Mouse (Mus musculus): ENCODE data around the gene Mmp19. TPM values are rescaled to one million over a fixed set of nuclear protein-coding genes. Genes with fewer than 3 reads are reported as not detected.
"Not testable (repeated sequence)": the region's sequence is repeated elsewhere in the genome, so short reads cannot be mapped to it uniquely, and the experiment has no call there.

Mmp19 gene
- polyA plus RNA-seq, 1 experiment from 2014 or later = 13.5 TPM

- ATAC-seq = no peak
- TF ChIP-seq EP300 (IDR thresholded peaks at IDR 0.05; ENCODE audit: low read depth) = no peak
- no peak for TF ChIP-seq CTCF (IDR thresholded peaks at IDR 0.05; ENCODE audit: low read depth)
- Histone ChIP-seq H3K4me3 (ENCODE audit: low read depth, low read length) (peak overlapping the region; percentile 95), H3K4me1 (ENCODE audit: insufficient read depth) (peaks cover 31% of the 10 kb centered on the region), H3K27ac (ENCODE audit: low read depth) (no peak overlapping the region), H3K4me2 (ENCODE audit: low read depth, low read length) (peak overlapping the region; percentile 100), H3K36me3 (replicated peaks; ENCODE audit: insufficient read depth, low read length) (peaks cover 11% of the 10 kb centered on the region), H3K27me3 (ENCODE audit: insufficient read depth, low read length) (no peaks in the 10 kb centered on the region), H3K9me3 (ENCODE audit: low read length) (no peaks in the 10 kb centered on the region), H3K9ac (replicated peaks) (no peak overlapping the region; the same call in 1 of the 2 replicates)
- DNase-seq = no peak
- WGBS (ENCODE audit: insufficient replicate concordance) = 84% methylated on average over 8 of the region's 8 CpGs
These were observed 16.3 kb downstream of the Mmp19 start for GRCm38 (mm10) chr10:128807018-128807417.

GRCm38 (mm10) chr10:128817033-128817432 lies 26.3 kb downstream of the Mmp19 start, which contains the start of gene Sarnp:
Sarnp (plus strand) TSS chr10:128817333.
- no peak for TF ChIP-seq EP300 (IDR thresholded peaks at IDR 0.05; ENCODE audit: low read depth)
- TF ChIP-seq CTCF (IDR thresholded peaks at IDR 0.05; ENCODE audit: low read depth) = no peak
- Histone ChIP-seq H3K9me3 (ENCODE audit: low read length) (no peaks in the 10 kb centered on the region), H3K4me1 (ENCODE audit: insufficient read depth) (peaks cover 14% of the 10 kb centered on the region), H3K27ac (ENCODE audit: low read depth) (no peak within 1 kb of the TSS), H3K27me3 (ENCODE audit: insufficient read depth, low read length) (no peaks in the 10 kb centered on the region), H3K36me3 (replicated peaks; ENCODE audit: insufficient read depth, low read length) (peaks cover 50% of the 10 kb centered on the region), H3K9ac (replicated peaks) (no peak within 1 kb of the TSS), H3K4me2 (ENCODE audit: low read depth, low read length) (no peak within 1 kb of the TSS), H3K4me3 (ENCODE audit: low read depth, low read length) (no peak within 1 kb of the TSS)
- no peak for ATAC-seq
- WGBS (ENCODE audit: insufficient replicate concordance) = 84% methylated on average over 13 of the region's 13 CpGs
- no peak for DNase-seq

- WGBS (ENCODE audit: insufficient replicate concordance) = 73% methylated on average over 4 of the region's 4 CpGs
- Histone ChIP-seq H3K4me2 (ENCODE audit: low read depth, low read length) (peak overlapping the region; percentile 78), H3K27ac (ENCODE audit: low read depth) (no peak overlapping the region), H3K27me3 (ENCODE audit: insufficient read depth, low read length) (no peaks in the 10 kb centered on the region), H3K9me3 (ENCODE audit: low read length) (no peaks in the 10 kb centered on the region), H3K36me3 (replicated peaks; ENCODE audit: insufficient read depth, low read length) (peaks cover 35% of the 10 kb centered on the region), H3K4me3 (ENCODE audit: low read depth, low read length) (peak overlapping the region; percentile 87; the same call in 1 of the 2 replicates), H3K9ac (replicated peaks) (no peak overlapping the region), H3K4me1 (ENCODE audit: insufficient read depth) (peaks cover 26% of the 10 kb centered on the region)
- ATAC-seq = no peak
- no peak for DNase-seq
- no peak for TF ChIP-seq CTCF (IDR thresholded peaks at IDR 0.05; ENCODE audit: low read depth)
- no peak for TF ChIP-seq EP300 (IDR thresholded peaks at IDR 0.05; ENCODE audit: low read depth)
These were observed 29.5 kb downstream of the Mmp19 start for GRCm38 (mm10) chr10:128820217-128820616.

- ATAC-seq = peak; percentile 99
- peaks cover 23% of the 10 kb centered on the region for H3K36me3 ChIP-seq (replicated peaks; ENCODE audit: insufficient read depth, low read length)
These were observed 30.8 kb downstream of the Mmp19 start, which contains the start of gene Ormdl2 for GRCm38 (mm10) chr10:128821358-128822056. Ormdl2 (minus strand) TSS chr10:128821645.

GRCm38 (mm10) chr10:128822135-128822534 lies 31.4 kb downstream of the Mmp19 start:
- Histone ChIP-seq H3K9ac (replicated peaks) (peak overlapping the region; percentile 85), H3K4me2 (ENCODE audit: low read depth, low read length) (peak overlapping the region; percentile 83), H3K4me1 (ENCODE audit: insufficient read depth) (peaks cover 26% of the 10 kb centered on the region), H3K4me3 (ENCODE audit: low read depth, low read length) (peak overlapping the region; percentile 87), H3K36me3 (replicated peaks; ENCODE audit: insufficient read depth, low read length) (peaks cover 17% of the 10 kb centered on the region), H3K9me3 (ENCODE audit: low read length) (no peaks in the 10 kb centered on the region), H3K27me3 (ENCODE audit: insufficient read depth, low read length) (no peaks in the 10 kb centered on the region), H3K27ac (ENCODE audit: low read depth) (peak overlapping the region; percentile 72)
- WGBS (ENCODE audit: insufficient replicate concordance) = 3% methylated on average over 13 of the region's 13 CpGs
- no peak for TF ChIP-seq EP300 (IDR thresholded peaks at IDR 0.05; ENCODE audit: low read depth)
- DNase-seq (no peak), ATAC-seq (no peak)

More at GRCm38 (mm10) chr10:128821358-128822056, 30.8 kb downstream of the Mmp19 start, which contains the start of gene Ormdl2:
- Histone ChIP-seq H3K9ac (replicated peaks) (peak within 1 kb of the TSS; percentile 85), H3K27ac (ENCODE audit: low read depth) (peak within 1 kb of the TSS; percentile 72), H3K4me2 (ENCODE audit: low read depth, low read length) (peak within 1 kb of the TSS; percentile 83), H3K4me1 (ENCODE audit: insufficient read depth) (peaks cover 26% of the 10 kb centered on the region), H3K9me3 (ENCODE audit: low read length) (no peaks in the 10 kb centered on the region), H3K27me3 (ENCODE audit: insufficient read depth, low read length) (no peaks in the 10 kb centered on the region), H3K4me3 (ENCODE audit: low read depth, low read length) (peak within 1 kb of the TSS; percentile 87)
- TF ChIP-seq EP300 (IDR thresholded peaks at IDR 0.05; ENCODE audit: low read depth) = peak; percentile 82
- TF ChIP-seq CTCF (IDR thresholded peaks at IDR 0.05; ENCODE audit: low read depth) = peak; percentile 35
- DNase-seq = peak; percentile 99
- WGBS (ENCODE audit: insufficient replicate concordance) = under 1% methylated on average over 46 of the region's 46 CpGs

- DNase-seq; H3K9ac ChIP-seq (replicated peaks); H3K27ac ChIP-seq (ENCODE audit: low read depth); H3K36me3 ChIP-seq (replicated peaks; ENCODE audit: insufficient read depth, low read length); H3K9me3 ChIP-seq (ENCODE audit: low read length); H3K27me3 ChIP-seq (ENCODE audit: insufficient read depth, low read length); ATAC-seq: not testable (repeated sequence)
- H3K4me3 ChIP-seq (ENCODE audit: low read depth, low read length) = peak overlapping the region; percentile 87; the same call in 1 of the 2 replicates
- WGBS (ENCODE audit: insufficient replicate concordance) = 73% methylated on average over 4 of the region's 4 CpGs
- peak overlapping the region; percentile 83 for H3K4me2 ChIP-seq (ENCODE audit: low read depth, low read length)
- peaks cover 26% of the 10 kb centered on the region for H3K4me1 ChIP-seq (ENCODE audit: insufficient read depth)
- TF ChIP-seq CTCF (IDR thresholded peaks at IDR 0.05; ENCODE audit: low read depth) = 0 out of 2 replicates have a peak, but pooled peaks have one; percentile 4
These were observed 32.4 kb downstream of the Mmp19 start for GRCm38 (mm10) chr10:128823087-128823486.
